21 mouse cellular contexts compared by ENCODE assay signal in the genomic region with DNA sequence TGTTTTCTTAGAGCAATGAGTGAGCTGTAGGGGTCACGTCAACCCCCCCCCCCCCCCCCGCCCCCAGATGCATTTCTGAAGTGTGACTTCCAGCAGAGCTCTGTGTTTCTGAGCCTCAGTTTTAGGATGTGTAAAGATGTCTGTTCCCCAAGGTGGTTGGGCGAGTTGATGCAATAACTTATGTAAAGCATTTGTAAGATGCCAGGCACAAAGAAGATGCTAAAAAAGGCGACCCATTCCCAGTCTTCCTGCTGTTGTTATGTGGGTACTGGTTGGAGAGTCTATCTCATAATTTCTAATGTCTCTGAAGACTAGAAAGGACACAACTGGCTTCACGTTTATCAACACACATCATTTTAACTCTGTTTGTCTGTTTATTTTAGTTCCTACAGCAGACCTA.
DNase-seq lines count a peak whose midpoint lies in the region; TF ChIP-seq lines count a peak whose summit lies in the region.
"Had no signal": no experiment of that assay in that cellular context is flagged by ENCODE, and none has a peak within 500 bp of the region (broad histone marks: within the 10 kb centered on the region; RNA-seq: fewer than 3 reads in every experiment).

No protein-coding gene starts in this region.

- peaks cover 10% of the 10 kb centered on the region for H3K4me1 ChIP-seq in cortical plate, adult 2 months (ENCODE audit: control insufficient read depth, insufficient read depth, low read length)
- H3K4me1 ChIP-seq: embryonic facial prominence, embryonic 13.5 days; embryonic facial prominence, embryonic 15.5 days had no signal

- H3K27ac ChIP-seq in layer of hippocampus, adult 2 months = peak overlapping the region; percentile 39; the same call in 1 of the 2 replicates
- H3K27ac ChIP-seq in cortical plate, adult 2 months (ENCODE audit: insufficient read depth, low read length) = peak overlapping the region; percentile 89
- H3K27ac ChIP-seq: embryonic facial prominence, embryonic 13.5 days; embryonic facial prominence, embryonic 15.5 days; forebrain, embryonic 10.5 days; forebrain, embryonic 12.5 days had no signal

- TF ChIP-seq CTCF in layer of hippocampus, adult 2 months (conservative IDR thresholded peaks at IDR 0.05) = no peak
- no peak for TF ChIP-seq CTCF in cortical plate, adult 2 months (IDR thresholded peaks at IDR 0.05; ENCODE audit: extremely low read depth, insufficient read depth, low read length)

- H3K4me3 ChIP-seq in layer of hippocampus, adult 2 months = no peak overlapping the region
- no peak overlapping the region for H3K4me3 ChIP-seq in cortical plate, adult 2 months (ENCODE audit: insufficient read depth, low read length)
- H3K4me3 ChIP-seq: embryonic facial prominence, embryonic 13.5 days; embryonic facial prominence, embryonic 15.5 days; erythroblast, embryonic 14.5 days; forebrain, embryonic 10.5 days; forebrain, embryonic 12.5 days had no signal

- intact Hi-C loops in left cerebral cortex, postnatal 36 days (cut with DNase I) = loop anchor here (2.0 to 5.0 kb wide), 2 partner anchors 85 to 797 kb away; no protein-coding TSS in a partner anchor
- intact Hi-C loops in left cerebral cortex, postnatal 4 days (cut with DNase I) = loop anchor here (10.0 kb wide), 2 partner anchors 85 to 795 kb away; a partner anchor contains a TSS

- no peak for DNase-seq in layer of hippocampus, adult 2 months (ENCODE audit: low spot score in 2 of 2)
- no peak for DNase-seq in layer of hippocampus, adult 9-11 months
- peak; percentile 26 to 28 for DNase-seq in left cerebral cortex, postnatal 36 days (ENCODE audit: low spot score in 2 of 2)
- DNase-seq in left cerebral cortex, postnatal 4 days = no peak
- DNase-seq in brain, adult 2 months (ENCODE audit: low read depth, low spot score) = peak; percentile 76
- DNase-seq in thymus, postnatal 14 days = no peak
- DNase-seq in urinary bladder, adult 18-20 months (ENCODE audit: low spot score in 2 of 2) = no peak
- DNase-seq: adrenal gland, adult 2 months; adrenal gland, postnatal 10 days; adrenal gland, postnatal 25 days; cerebellum, adult 11-12 months; cerebellum, adult 9-10 months; cerebellum, postnatal 10 days; cerebellum, postnatal 25 days; embryo, embryonic 11 days had no signal

- no peak for TF ChIP-seq POLR2A in cortical plate, adult 2 months (IDR thresholded peaks at IDR 0.05; ENCODE audit: extremely low read depth, insufficient read depth, low read length)

Comparison
In these comparisons a context has a peak if more than half of its experiments do, and no peak if none do; other contexts are left out.
1. DNase-seq: peak in left cerebral cortex, postnatal 36 days (2 of 2) and brain, adult 2 months (single experiment); none in layer of hippocampus, adult 2 months (0 of 2), layer of hippocampus, adult 9-11 months (single experiment), left cerebral cortex, postnatal 4 days (single experiment), thymus, postnatal 14 days (single experiment) and urinary bladder, adult 18-20 months (0 of 2).